ENCODE assay signal across 17 mouse cellular contexts in genomic region chr3:90133331-90133730, GRCm38 (mm10). TPM values are rescaled to one million over a fixed set of nuclear protein-coding genes. Genes with fewer than 3 reads are reported as not detected.
"Had no signal": no experiment of that assay in that cellular context is flagged by ENCODE, and none has a peak within 500 bp of the region (broad histone marks: within the 10 kb centered on the region; RNA-seq: fewer than 3 reads in every experiment).

No protein-coding gene starts in this region.

- H3K4me1 ChIP-seq: midbrain, embryonic 12.5 days; neural tube, embryonic 15.5 days had no signal

- H3K9me3 ChIP-seq: limb, embryonic 12.5 days; midbrain, embryonic 12.5 days; neural tube, embryonic 15.5 days had no signal

- H3K4me3 ChIP-seq: limb, embryonic 12.5 days; midbrain, embryonic 12.5 days; myocyte; neural tube, embryonic 15.5 days had no signal

- H3K9ac ChIP-seq: limb, embryonic 12.5 days; liver, embryonic 14.5 days; lung, embryonic 14.5 days; midbrain, embryonic 12.5 days; neural tube, embryonic 15.5 days had no signal

- DNase-seq: kidney, adult 9 months; kidney, postnatal 36 days; liver; lung, embryonic 14.5 days; lung, postnatal 14 days; right cerebral cortex, adult 18-20 months; right cerebral cortex, postnatal 25 days; thymus, adult 2 months; thymus, postnatal 36 days had no signal

- H3K36me3 ChIP-seq: limb, embryonic 12.5 days; midbrain, embryonic 12.5 days; neural tube, embryonic 15.5 days had no signal

- ATAC-seq: intestine, postnatal 0 days had no signal

- H3K27ac ChIP-seq: limb, embryonic 12.5 days; liver, embryonic 14.5 days; macrophage; midbrain, embryonic 12.5 days; neural tube, embryonic 15.5 days had no signal

- H3K27me3 ChIP-seq: limb, embryonic 12.5 days; midbrain, embryonic 12.5 days; neural tube, embryonic 15.5 days had no signal

- H3K4me2 ChIP-seq: limb, embryonic 12.5 days; lung, embryonic 14.5 days; midbrain, embryonic 12.5 days; neural tube, embryonic 15.5 days had no signal

RNA-seq across cellular contexts. Expression of gene Nup210l, which starts 29.4 kb away (rescaled TPM):
- total RNA-seq: megakaryocyte-erythroid progenitor cell, adult 5-6 weeks had no signal
- polyA plus RNA-seq: intestine, postnatal 0 days; macrophage had no signal
